Mouse (Mus musculus) liver, postnatal 0 days (tissue): ENCODE data around the gene Thada.

Experiments used
- CTCF ChIP-seq: sonication (generic); IDR thresholded peaks from 2 replicates; pipeline ENCODE4 v1.5.1; 2016; ENCODE audit warnings: antibody characterized with exemption, low read depth
- EP300 ChIP-seq: IDR thresholded peaks from 2 replicates; pipeline ENCODE4 v1.6.1; 2016; ENCODE audit warnings: antibody characterized with exemption, low read depth, mild to moderate bottlenecking

- no peak for TF ChIP-seq EP300
- TF ChIP-seq CTCF, result no peak
Measured at GRCm38 (mm10) chr17:84321351-84321750, 144.7 kb downstream of the Thada start.
